Mouse (Mus musculus) testis, adult 2 months (tissue): ENCODE measurements around the gene Fbxo6.

Experiments used
- CTCF ChIP-seq: fragments of 200-500 bp; IDR thresholded peaks from 2 replicates; pipeline ENCODE4 v1.5.1; 2012; ENCODE audit warnings: low read depth, mild to moderate bottlenecking, inconsistent platforms, low read length, moderate library complexity; ENCODE audit not compliant: control insufficient read depth, insufficient read depth, insufficient replicate concordance
- POLR2A ChIP-seq: fragments of 200-500 bp; IDR thresholded peaks from 2 replicates; pipeline ENCODE4 v1.6.1; 2012; ENCODE audit warnings: low read depth, mild to moderate bottlenecking, inconsistent platforms, low read length, moderate library complexity; ENCODE audit not compliant: control insufficient read depth

DNA sequence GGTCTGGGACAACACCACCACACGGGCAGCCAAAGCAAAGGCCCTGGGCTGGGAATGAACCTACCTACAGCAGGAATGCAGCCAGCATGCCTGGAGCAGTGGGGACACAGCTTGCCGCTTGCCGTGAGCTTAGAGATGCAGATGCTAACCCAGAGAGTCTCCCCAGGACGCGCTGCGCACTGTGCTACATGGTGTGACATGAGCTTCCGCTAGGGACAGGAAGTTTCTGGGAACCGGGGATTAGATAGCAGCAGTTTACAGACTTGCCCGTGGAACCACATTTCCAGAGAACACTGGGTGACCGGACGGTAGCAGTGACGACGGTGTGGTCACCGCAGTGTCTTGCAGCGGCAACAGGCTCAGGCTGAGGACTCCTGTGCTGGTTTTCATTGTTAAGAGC, 17.6 kb upstream of the Fbxo6 start:
- TF ChIP-seq POLR2A: no peak
- TF ChIP-seq CTCF: no peak
